Mouse (Mus musculus) megakaryocyte, embryonic 14.5 days (primary cell): ENCODE data around the gene Ppef1.

Source experiments
- FLI1 ChIP-seq: IDR thresholded peaks from 2 replicates; pipeline ENCODE4 v1.6.1; 2012; ENCODE audit warnings: low read length, inconsistent platforms, mixed read lengths
- GATA1 ChIP-seq: IDR thresholded peaks from 3 replicates; pipeline ENCODE4 v1.6.1; 2012; ENCODE audit warnings: mixed read lengths, low read length, inconsistent platforms, borderline replicate concordance

DNA sequence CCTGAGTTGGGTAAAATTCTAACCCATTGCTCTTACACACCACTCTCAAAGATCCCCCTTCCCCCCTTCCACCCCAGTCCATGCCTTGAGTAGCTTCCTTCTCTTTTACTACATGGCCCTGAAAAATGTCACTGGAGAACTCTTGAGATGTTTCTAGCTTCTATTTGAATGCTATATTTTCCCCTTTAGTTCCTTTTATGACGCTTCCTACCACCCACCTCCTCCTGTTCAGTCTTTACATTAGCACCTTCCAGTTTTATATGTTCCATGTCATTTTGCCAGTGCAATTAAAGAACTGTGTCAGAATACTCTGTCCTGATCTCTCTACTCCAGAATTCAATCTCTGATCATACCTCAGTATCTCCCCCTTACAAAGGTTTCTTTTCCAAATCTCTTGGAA lies 65.6 kb downstream of the Ppef1 start:
- TF ChIP-seq GATA1 (no peak), FLI1 (no peak)
